Mouse (Mus musculus) thymus, postnatal 10 days (tissue): ENCODE results near the gene Lrmda.

ENCODE experiments used
- DNase-seq, 2 experiments: peaks; one replicate each; pipeline ENCODE4 v3.0.0; 2021; ENCODE audit warnings: low spot score in 2 of 2

Gene Lrmda

GRCm38 (mm10) chr14:22323530-22324292 lies 304.2 kb downstream of the Lrmda start:
- no peak for DNase-seq

GRCm38 (mm10) chr14:22326218-22326964 lies 306.9 kb downstream of the Lrmda start:
- DNase-seq: no peak

GRCm38 (mm10) chr14:22329191-22329590 lies 309.7 kb downstream of the Lrmda start:
- no peak for DNase-seq

DNA sequence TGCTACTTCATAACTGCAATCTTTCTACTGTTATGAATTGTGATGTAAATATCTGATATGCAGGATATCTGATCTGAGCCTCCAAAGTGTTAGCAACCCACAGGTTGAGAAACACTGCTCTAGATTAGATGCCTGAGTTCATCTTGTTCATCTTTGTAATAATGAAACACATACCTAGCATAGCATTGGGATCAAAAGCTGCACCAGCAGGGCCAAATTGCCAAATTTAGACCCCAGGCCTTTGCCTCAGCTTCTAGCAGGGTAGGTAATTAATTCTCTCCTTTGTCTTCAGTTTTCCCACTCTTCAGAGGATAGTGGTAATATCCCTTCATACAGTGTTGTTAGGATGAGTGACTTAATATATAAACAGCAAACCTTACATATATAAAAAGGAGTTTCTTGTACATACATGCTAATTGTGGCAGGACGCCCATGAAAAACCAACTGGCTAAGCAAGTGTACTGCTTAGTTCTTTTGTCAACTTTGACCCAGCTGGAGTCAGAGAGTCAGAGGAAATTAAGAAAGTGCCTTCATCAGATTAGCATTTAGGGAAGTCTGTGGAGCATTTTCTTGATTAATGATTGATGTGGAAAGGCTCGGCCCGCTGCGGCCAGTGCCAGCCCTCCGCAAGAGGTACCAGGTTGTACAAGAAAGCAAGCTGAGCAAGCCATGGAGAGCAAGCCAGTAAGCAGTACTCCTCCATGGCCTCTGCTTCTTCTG lies 315.7 kb downstream of the Lrmda start:
- DNase-seq: no peak

DNA sequence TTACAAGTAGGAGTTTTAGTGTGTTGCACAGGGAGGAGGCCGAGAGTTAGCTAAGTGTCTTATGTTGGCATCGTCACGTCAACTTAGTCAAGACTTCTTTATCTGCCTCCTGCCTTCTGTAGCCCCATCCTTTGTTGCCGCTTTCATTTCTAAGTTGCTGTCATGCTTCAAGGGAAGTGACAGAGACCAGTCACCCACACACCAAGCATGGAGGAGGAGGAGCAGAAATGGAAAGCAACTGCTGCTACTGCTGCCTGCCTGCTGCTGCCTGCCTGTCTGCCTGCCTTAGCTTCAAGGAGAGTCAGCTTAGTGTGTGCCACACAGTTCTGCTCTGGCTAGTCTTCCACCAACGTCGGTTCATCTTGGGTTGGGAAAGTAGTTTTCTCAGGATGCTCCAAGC lies 319.7 kb downstream of the Lrmda start:
- DNase-seq: no peak

GRCm38 (mm10) chr14:22343357-22343756 lies 323.8 kb downstream of the Lrmda start:
- no peak for DNase-seq

DNA sequence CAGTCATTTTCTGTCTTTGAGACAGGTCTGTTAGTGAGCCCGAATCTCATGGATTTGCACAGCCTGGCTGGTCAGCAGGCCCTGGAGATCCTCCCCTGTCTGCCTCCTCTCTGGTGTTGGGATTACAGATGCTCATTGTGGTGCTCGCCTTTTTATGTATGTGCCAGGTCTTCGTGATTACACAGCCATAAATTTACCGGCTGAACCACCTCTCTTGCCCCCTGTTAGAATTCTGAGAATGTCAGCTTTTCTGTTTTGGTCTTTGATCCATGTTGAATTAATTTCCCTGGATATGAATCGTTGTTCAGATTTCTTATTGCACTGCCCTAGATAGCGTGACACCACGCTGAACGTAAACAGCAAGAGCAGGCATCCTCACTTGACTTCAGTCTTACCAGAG lies 325.7 kb downstream of the Lrmda start:
- DNase-seq: no peak

DNA sequence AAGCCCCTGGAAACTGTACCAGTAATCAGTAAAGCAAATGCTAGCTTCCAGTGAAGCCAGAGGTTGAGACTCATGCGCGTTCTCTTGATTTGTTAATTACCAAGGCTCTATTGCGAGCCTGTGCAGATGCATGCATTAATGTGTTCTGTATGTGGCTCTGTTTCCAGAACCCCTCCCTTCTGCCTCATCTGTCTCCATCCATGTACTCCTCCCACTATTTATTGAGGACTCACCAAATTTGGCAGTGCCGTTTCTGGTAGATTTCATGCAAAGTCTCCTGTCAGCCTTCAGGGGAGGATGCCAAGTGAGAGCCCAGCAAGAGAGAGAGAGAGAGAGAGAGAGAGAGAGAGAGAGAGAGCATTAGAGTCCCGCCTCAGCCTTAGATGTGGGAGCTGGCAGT lies 334.1 kb downstream of the Lrmda start:
- DNase-seq: no peak

- DNase-seq: no peak
Measured at GRCm38 (mm10) chr14:22354769-22355574, 335.5 kb downstream of the Lrmda start.

- DNase-seq: no peak
Measured at GRCm38 (mm10) chr14:22357991-22358503, 338.5 kb downstream of the Lrmda start.

GRCm38 (mm10) chr14:22364010-22364748 lies 344.7 kb downstream of the Lrmda start:
- no peak for DNase-seq

GRCm38 (mm10) chr14:22364771-22365355 lies 345.4 kb downstream of the Lrmda start:
- DNase-seq: no peak

DNA sequence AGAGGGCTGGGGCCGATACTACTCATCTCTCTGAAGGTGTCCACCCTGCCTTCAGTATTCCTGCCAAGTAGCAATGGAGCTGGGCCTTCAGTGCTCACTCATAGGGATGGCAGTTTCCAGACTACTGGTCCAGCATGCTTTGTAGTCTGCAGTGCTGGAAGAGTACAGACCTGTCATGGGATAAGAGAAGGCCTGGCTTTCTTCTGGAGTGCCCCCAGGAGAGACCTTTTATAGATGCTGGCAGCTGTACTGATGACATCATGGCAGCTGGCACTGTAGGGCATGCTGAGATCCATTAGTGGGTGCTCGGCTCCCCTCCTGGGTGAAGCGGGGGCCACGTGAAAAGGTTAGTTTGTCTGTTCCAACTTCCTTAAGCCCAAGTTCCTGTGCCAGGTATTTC lies 348.1 kb downstream of the Lrmda start:
- no peak for DNase-seq

DNA sequence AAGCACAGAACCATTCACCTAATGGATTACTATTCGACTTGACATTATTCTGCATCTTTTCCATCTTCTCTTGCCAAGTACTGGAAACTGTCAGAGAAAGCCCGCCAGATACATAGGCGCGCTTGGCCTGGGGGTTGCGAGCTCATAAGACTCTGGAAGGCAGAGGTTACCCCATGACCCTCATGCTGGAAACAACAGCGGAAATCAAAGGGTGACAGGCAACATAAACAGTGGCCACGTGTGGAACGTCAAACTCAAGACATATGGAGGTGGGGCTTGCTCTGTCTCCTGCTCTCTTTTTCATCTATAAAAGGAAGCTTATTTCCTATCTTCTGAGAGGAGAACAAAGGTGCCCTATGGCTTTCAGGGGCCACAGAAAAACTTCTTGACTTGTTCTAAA lies 351.6 kb downstream of the Lrmda start:
- no peak for DNase-seq

GRCm38 (mm10) chr14:22372666-22373360 lies 353.3 kb downstream of the Lrmda start:
- no peak for DNase-seq

GRCm38 (mm10) chr14:22373361-22373745 lies 353.8 kb downstream of the Lrmda start:
- no peak for DNase-seq

DNA sequence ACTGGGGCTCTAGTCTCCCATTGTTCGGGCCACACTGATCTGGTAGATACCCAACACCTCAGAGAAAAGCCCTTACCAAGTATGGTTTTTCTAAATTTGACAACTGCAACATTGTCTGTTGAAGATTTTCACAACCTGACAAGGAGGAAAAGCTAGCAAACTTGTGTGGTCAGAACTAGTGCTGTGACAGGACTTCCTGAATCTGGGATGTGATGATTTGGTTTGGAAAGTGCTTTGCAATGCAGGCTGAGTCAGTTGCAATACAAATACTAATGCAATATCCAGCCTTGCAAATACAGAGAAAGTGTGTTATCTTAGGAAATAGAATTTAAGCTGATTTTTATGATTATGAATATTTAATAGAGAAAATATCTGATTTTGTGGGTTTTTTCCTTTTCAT lies 357.6 kb downstream of the Lrmda start:
- no peak for DNase-seq

GRCm38 (mm10) chr14:22382101-22382500 lies 362.6 kb downstream of the Lrmda start:
- DNase-seq: no peak

- DNase-seq: no peak
Measured at GRCm38 (mm10) chr14:22393616-22394015, 374.1 kb downstream of the Lrmda start.

DNA sequence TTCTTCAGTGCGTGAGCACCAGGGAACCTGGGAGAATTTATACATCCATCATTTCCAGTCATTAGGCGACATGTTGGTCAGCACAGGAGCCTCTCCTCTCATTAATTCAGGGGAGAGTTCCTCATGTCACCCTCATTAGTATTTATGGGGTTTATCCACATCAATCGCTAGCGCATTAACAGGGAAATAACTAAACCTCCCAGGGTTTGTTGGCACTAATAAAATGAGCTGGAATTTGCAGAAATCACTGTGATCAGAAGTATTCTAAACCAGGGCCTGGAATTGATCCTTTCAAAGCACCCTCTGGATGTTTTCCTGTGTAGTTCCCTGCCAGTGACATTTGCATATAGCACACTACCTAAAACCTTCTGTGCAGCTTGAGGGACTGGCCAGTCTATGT lies 382.9 kb downstream of the Lrmda start:
- no peak for DNase-seq
